Mouse (Mus musculus) midbrain, embryonic 11.5 days (tissue): ENCODE results near the gene Fam160a1. TPM values are rescaled to one million over a fixed set of nuclear protein-coding genes. Genes with fewer than 3 reads are reported as not detected.

ENCODE experiments used
- ATAC-seq: fragments of 200-750 bp; cut with Nextera tagmentation; 2 replicates; pipeline ENCODE4 v1.8.0; 2017; ENCODE audit warnings: moderate TSS enrichment, moderate library complexity; ENCODE audit not compliant: low FRiP score
- DNase-seq: peaks from one replicate; pipeline ENCODE4 v3.0.0; 2015; ENCODE audit warnings: low spot score; ENCODE audit errors: missing footprints
- H3K27ac ChIP-seq: fragments of 300-500 bp; sonication (generic); 2 replicates; pipeline ENCODE4 v1.5.1; 2014; ENCODE audit warnings: low read depth, low read length
- H3K27me3 ChIP-seq: fragments of 300-500 bp; sonication (generic); 2 replicates; pipeline ENCODE4 v1.6.1; 2014; ENCODE audit warnings: mild to moderate bottlenecking, low read length, moderate library complexity, mixed read lengths; ENCODE audit not compliant: control insufficient read depth, insufficient read depth
- H3K36me3 ChIP-seq: fragments of 300-500 bp; sonication (generic); 2 replicates; pipeline ENCODE4 v1.6.1; 2014; ENCODE audit warnings: mild to moderate bottlenecking, low read length, moderate library complexity, mixed read lengths; ENCODE audit not compliant: control insufficient read depth, insufficient read depth
- H3K4me1 ChIP-seq: fragments of 300-500 bp; sonication (generic); 2 replicates; pipeline ENCODE4 v1.6.1; 2014; ENCODE audit warnings: low read length; ENCODE audit not compliant: control insufficient read depth, insufficient read depth
- H3K4me2 ChIP-seq: fragments of 300-500 bp; sonication (generic); 2 replicates; pipeline ENCODE4 v1.6.1; 2014; ENCODE audit warnings: mild to moderate bottlenecking, moderate library complexity
- H3K4me3 ChIP-seq: fragments of 300-500 bp; sonication (generic); 2 replicates; pipeline ENCODE4 v1.5.1; 2014; ENCODE audit warnings: low read depth, low read length
- H3K9ac ChIP-seq: fragments of 300-500 bp; sonication (generic); 2 replicates; pipeline ENCODE4 v1.6.1; 2014; ENCODE audit warnings: low read length
- H3K9me3 ChIP-seq: fragments of 300-500 bp; sonication (generic); 2 replicates; pipeline ENCODE4 v1.6.1; 2016; ENCODE audit warnings: low read length; ENCODE audit not compliant: control insufficient read depth
- WGBS: fragments of 180-500 bp; shearing (Covaris S2); extraction: QIAGEN DNeasy Blood & Tissue Kit; methylation state at CpG from one replicate; pipeline ENCODE4 v1.1.7; 2014; 5-methylcytosine and 5-hydroxymethylcytosine counted together
- polyA plus RNA-seq: library from polyadenylated mRNA; unstranded; fragments of >200 nt; fragmentation: Nextera tagmentation; extraction: Ambion mirVana; gene quantifications from 2 replicates; pipeline ENCODE4 v1.2.1, GENCODE M21; 2014

Fam160a1 gene
- polyA plus RNA-seq, 1 experiment from 2014 or later = 0.48 TPM

- peaks cover 3% of the 10 kb centered on the region; the same call in 1 of the 2 replicates for H3K4me1 ChIP-seq
- no peak overlapping the region for H3K27ac ChIP-seq
- 70% methylated on average over 10 of the region's 10 CpGs for WGBS
- no peaks in the 10 kb centered on the region for H3K9me3 ChIP-seq
- H3K36me3 ChIP-seq = no peaks in the 10 kb centered on the region
- DNase-seq (no peak), ATAC-seq (no peak)
- no peak overlapping the region for H3K9ac ChIP-seq
- H3K27me3 ChIP-seq = no peaks in the 10 kb centered on the region
- no peak overlapping the region for H3K4me3 ChIP-seq
- H3K4me2 ChIP-seq = no peak overlapping the region
Observed at GRCm38 (mm10) chr3:85832490-85833155, 15.5 kb upstream of the Fam160a1 start.

- Histone ChIP-seq H3K27me3 (no peaks in the 10 kb centered on the region), H3K4me1 (peaks cover 3% of the 10 kb centered on the region; the same call in 1 of the 2 replicates), H3K4me3 (no peak overlapping the region), H3K9ac (no peak overlapping the region), H3K27ac (no peak overlapping the region), H3K4me2 (no peak overlapping the region), H3K9me3 (no peaks in the 10 kb centered on the region), H3K36me3 (no peaks in the 10 kb centered on the region)
- ATAC-seq = no peak
- no peak for DNase-seq
- whole genome bisulfite sequencing = 82% methylated on average over 1 of the region's 1 CpGs
Observed at GRCm38 (mm10) chr3:85831785-85832184, 14.7 kb upstream of the Fam160a1 start.

- WGBS = 78% methylated on average over 4 of the region's 4 CpGs
- DNase-seq = no peak
Observed at GRCm38 (mm10) chr3:85829047-85829446, 12.0 kb upstream of the Fam160a1 start.

GRCm38 (mm10) chr3:85827815-85828214 lies 10.7 kb upstream of the Fam160a1 start:
- WGBS = 78% methylated on average over 6 of the region's 6 CpGs
- no peak overlapping the region for H3K4me3 ChIP-seq
- H3K4me2 ChIP-seq = no peak overlapping the region
- no peaks in the 10 kb centered on the region for H3K9me3 ChIP-seq
- H3K4me1 ChIP-seq = peaks cover 3% of the 10 kb centered on the region; the same call in 1 of the 2 replicates
- ATAC-seq = no peak
- no peaks in the 10 kb centered on the region for H3K27me3 ChIP-seq
- H3K27ac ChIP-seq = no peak overlapping the region
- H3K36me3 ChIP-seq = no peaks in the 10 kb centered on the region
- DNase-seq = no peak
- H3K9ac ChIP-seq = no peak overlapping the region

More at GRCm38 (mm10) chr3:85829047-85829446, 12.0 kb upstream of the Fam160a1 start:
- ATAC-seq = no peak
- Histone ChIP-seq H3K4me3 (no peak overlapping the region), H3K27me3 (no peaks in the 10 kb centered on the region), H3K4me2 (no peak overlapping the region), H3K9me3 (no peaks in the 10 kb centered on the region), H3K9ac (no peak overlapping the region), H3K27ac (no peak overlapping the region), H3K36me3 (no peaks in the 10 kb centered on the region), H3K4me1 (peaks cover 3% of the 10 kb centered on the region; the same call in 1 of the 2 replicates)

- H3K9ac ChIP-seq = no peak overlapping the region
- DNase-seq (no peak), ATAC-seq (no peak)
- no peaks in the 10 kb centered on the region for H3K27me3 ChIP-seq
- H3K4me1 ChIP-seq = no peaks in the 10 kb centered on the region
- no peaks in the 10 kb centered on the region for H3K9me3 ChIP-seq
- H3K36me3 ChIP-seq = no peaks in the 10 kb centered on the region
- H3K4me3 ChIP-seq = no peak overlapping the region
- no peak overlapping the region for H3K27ac ChIP-seq
- no peak overlapping the region for H3K4me2 ChIP-seq
- 87% methylated on average over 4 of the region's 4 CpGs for WGBS
Observed at GRCm38 (mm10) chr3:85827283-85827682, 10.2 kb upstream of the Fam160a1 start.

- no peak overlapping the region for H3K4me3 ChIP-seq
- no peaks in the 10 kb centered on the region for H3K27me3 ChIP-seq
- DNase-seq = no peak
- 83% methylated on average over 15 of the region's 15 CpGs for WGBS
- ATAC-seq = no peak
- H3K9me3 ChIP-seq = no peaks in the 10 kb centered on the region
- no peaks in the 10 kb centered on the region; the same call in 1 of the 2 replicates for H3K4me1 ChIP-seq
- H3K9ac ChIP-seq = no peak overlapping the region
- no peak overlapping the region for H3K4me2 ChIP-seq
- H3K36me3 ChIP-seq = no peaks in the 10 kb centered on the region
- no peak overlapping the region for H3K27ac ChIP-seq
Observed at GRCm38 (mm10) chr3:85820839-85821548, 3.9 kb upstream of the Fam160a1 start.

- no peak overlapping the region for H3K4me3 ChIP-seq
- DNase-seq (no peak), ATAC-seq (no peak)
- WGBS = 81% methylated on average over 3 of the region's 3 CpGs
- no peak overlapping the region for H3K27ac ChIP-seq
- no peak overlapping the region for H3K9ac ChIP-seq
- H3K36me3 ChIP-seq = no peaks in the 10 kb centered on the region
- no peak overlapping the region for H3K4me2 ChIP-seq
- H3K27me3 ChIP-seq = no peaks in the 10 kb centered on the region
- no peaks in the 10 kb centered on the region for H3K9me3 ChIP-seq
- no peaks in the 10 kb centered on the region; the same call in 1 of the 2 replicates for H3K4me1 ChIP-seq
Observed at GRCm38 (mm10) chr3:85819319-85819718, 2.2 kb upstream of the Fam160a1 start.

GRCm38 (mm10) chr3:85814241-85814640 lies 2.9 kb downstream of the Fam160a1 start:
- H3K4me3 ChIP-seq = no peak overlapping the region
- ATAC-seq = no peak
- no peak for DNase-seq
- no peak overlapping the region for H3K4me2 ChIP-seq
- WGBS = 72% methylated on average over 7 of the region's 7 CpGs
- no peaks in the 10 kb centered on the region for H3K4me1 ChIP-seq
- no peak overlapping the region for H3K9ac ChIP-seq
- H3K9me3 ChIP-seq = no peaks in the 10 kb centered on the region
- H3K27me3 ChIP-seq = no peaks in the 10 kb centered on the region
- H3K27ac ChIP-seq = no peak overlapping the region
- no peaks in the 10 kb centered on the region for H3K36me3 ChIP-seq
